Mouse (Mus musculus): ENCODE data around the gene Plekhm2.

DNA sequence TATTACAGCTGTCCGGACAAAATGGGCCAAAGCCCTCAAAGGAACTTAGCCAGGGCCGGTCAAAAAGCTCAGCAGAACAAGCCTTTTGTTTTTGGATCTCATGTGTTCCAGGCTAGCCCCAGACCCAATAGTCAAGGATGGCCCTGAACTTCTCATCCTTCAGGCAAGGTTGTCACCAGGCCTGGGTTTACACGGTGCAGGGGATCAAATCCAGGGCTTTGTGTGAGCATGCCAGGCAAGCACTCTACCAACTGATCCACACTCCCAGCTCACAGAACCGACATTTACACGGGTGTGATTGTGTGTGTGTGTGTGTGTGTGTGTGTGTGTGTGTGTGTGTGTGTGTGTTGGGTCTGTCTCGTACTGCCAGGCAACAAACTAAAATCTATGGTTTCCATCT, 47.9 kb downstream of the Plekhm2 start:
- no peak for TF ChIP-seq CTCF (IDR thresholded peaks at IDR 0.05; ENCODE audit: extremely low read depth, insufficient read depth, low read length)
- no peak for TF ChIP-seq POLR2A (IDR thresholded peaks at IDR 0.05; ENCODE audit: extremely low read depth, insufficient read depth, low read length)
